Mouse (Mus musculus): ENCODE results near the gene Fam160b1. TPM values are rescaled to one million over a fixed set of nuclear protein-coding genes. Genes with fewer than 3 reads are reported as not detected.

Fam160b1 gene
- total RNA-seq, 2 experiments from 2014 or later: 8.2 to 9.0 TPM

GRCm38 (mm10) chr19:57423402-57423801 is 62.9 kb downstream of the Fam160b1 start:
- no peak for DNase-seq

GRCm38 (mm10) chr19:57425296-57425695 is 64.8 kb downstream of the Fam160b1 start:
- DNase-seq: no peak

GRCm38 (mm10) chr19:57426841-57427240 is 66.4 kb downstream of the Fam160b1 start:
- no peak for DNase-seq

- no peak for DNase-seq
These were observed 67.4 kb downstream of the Fam160b1 start for GRCm38 (mm10) chr19:57427756-57428438.

GRCm38 (mm10) chr19:57428641-57429040 is 68.2 kb downstream of the Fam160b1 start:
- no peak for DNase-seq

- no peak for DNase-seq
These were observed 69.4 kb downstream of the Fam160b1 start for GRCm38 (mm10) chr19:57429926-57430325.

GRCm38 (mm10) chr19:57431476-57431875 is 71.0 kb downstream of the Fam160b1 start:
- no peak for DNase-seq

GRCm38 (mm10) chr19:57434024-57434423 is 73.5 kb downstream of the Fam160b1 start:
- no peak for DNase-seq

- no peak for DNase-seq
These were observed 76.1 kb downstream of the Fam160b1 start for GRCm38 (mm10) chr19:57436586-57437021.

GRCm38 (mm10) chr19:57437042-57437441 is 76.6 kb downstream of the Fam160b1 start:
- no peak for DNase-seq

Other genes starting within 250 kb of the Fam160b1 start
- gene Ablim1, start 45.8 kb upstream of the Fam160b1 start, total RNA-seq (2021): 10 to 100 TPM; 37.6 to 41.4 TPM
- gene Trub1, start 92.2 kb downstream of the Fam160b1 start, total RNA-seq (2021): 1 to 10 TPM; 5.8 to 6.9 TPM

Measured in gastrocnemius, postnatal 25 days (tissue).